Mouse (Mus musculus) midbrain, embryonic 14.5 days (tissue): ENCODE results near the gene Farsa. TPM values are rescaled to one million over a fixed set of nuclear protein-coding genes. Genes with fewer than 3 reads are reported as not detected.

Source experiments
- ATAC-seq: fragments of 200-750 bp; cut with Nextera tagmentation; 2 replicates; pipeline ENCODE4 v1.8.0; 2017; ENCODE audit warnings: moderate number of reproducible peaks, moderate library complexity; ENCODE audit not compliant: low FRiP score, low TSS enrichment
- DNase-seq: peaks from one replicate; pipeline ENCODE4 v3.0.0-alpha.2; 2015
- H3K27ac ChIP-seq: fragments of 300-500 bp; sonication (generic); replicated peaks from 2 replicates; pipeline ENCODE4 v1.5.1; 2014; ENCODE audit warnings: mild to moderate bottlenecking, low read depth, low read length, moderate library complexity
- H3K27me3 ChIP-seq: fragments of 300-500 bp; sonication (generic); 2 replicates; pipeline ENCODE4 v1.6.1; 2014; ENCODE audit warnings: low read length, control low read depth, mixed read lengths; ENCODE audit not compliant: control insufficient read depth, insufficient read depth
- H3K36me3 ChIP-seq: fragments of 300-500 bp; sonication (generic); 2 replicates; pipeline ENCODE4 v1.6.1; 2014; ENCODE audit warnings: low read length, control low read depth; ENCODE audit not compliant: control insufficient read depth, insufficient read depth
- H3K4me1 ChIP-seq: fragments of 300-500 bp; sonication (generic); 2 replicates; pipeline ENCODE4 v1.6.1; 2014; ENCODE audit warnings: mild to moderate bottlenecking, antibody characterized with exemption, low read length, control low read depth; ENCODE audit not compliant: control insufficient read depth, insufficient read depth
- H3K4me2 ChIP-seq: fragments of 300-500 bp; sonication (generic); 2 replicates; pipeline ENCODE4 v1.6.1; 2014; ENCODE audit warnings: mild to moderate bottlenecking, low read length, moderate library complexity
- H3K4me3 ChIP-seq: fragments of 300-500 bp; sonication (generic); replicated peaks from 2 replicates; pipeline ENCODE4 v1.5.1; 2014; ENCODE audit warnings: low read depth, low read length
- H3K9ac ChIP-seq: fragments of 300-500 bp; sonication (generic); replicated peaks from 2 replicates; pipeline ENCODE4 v1.6.1; 2014; ENCODE audit warnings: mild to moderate bottlenecking, low read length, moderate library complexity
- H3K9me3 ChIP-seq: fragments of 300-500 bp; sonication (generic); 2 replicates; pipeline ENCODE4 v1.6.1; 2016; ENCODE audit warnings: low read length, control low read depth, mixed read lengths; ENCODE audit not compliant: control insufficient read depth
- WGBS: fragments of 180-500 bp; shearing (Covaris S2); extraction: QIAGEN DNeasy Blood & Tissue Kit; methylation state at CpG from one replicate; pipeline ENCODE4 v1.1.7; 2014; 5-methylcytosine and 5-hydroxymethylcytosine counted together
- polyA plus RNA-seq: library from polyadenylated mRNA; unstranded; fragments of >200 nt; fragmentation: Nextera tagmentation; extraction: Ambion mirVana; gene quantifications from 2 replicates; pipeline ENCODE4 v1.2.1, GENCODE M21; 2014

Farsa gene
- polyA plus RNA-seq, 1 experiment from 2014 or later = 95.6 TPM

- Histone ChIP-seq H3K4me2 (peak overlapping the region; percentile 67), H3K9ac (peak overlapping the region; percentile 93), H3K9me3 (no peaks in the 10 kb centered on the region), H3K27ac (peak overlapping the region; percentile 94), H3K4me1 (peaks cover 8% of the 10 kb centered on the region; the same call in 1 of the 2 replicates), H3K36me3 (peaks cover 38% of the 10 kb centered on the region), H3K27me3 (no peaks in the 10 kb centered on the region), H3K4me3 (peak overlapping the region; percentile 85)
- WGBS = 1% methylated on average over 59 of the region's 59 CpGs
- ATAC-seq (peak; percentile 73), DNase-seq (peak; percentile 92)
These were observed 24.6 kb upstream of the Farsa start for GRCm38 (mm10) chr8:84832034-84832717.

GRCm38 (mm10) chr8:84832759-84833742 is 23.7 kb upstream of the Farsa start:
- H3K9ac ChIP-seq = peak overlapping the region; percentile 93
- peak overlapping the region; percentile 85 for H3K4me3 ChIP-seq
- no peaks in the 10 kb centered on the region for H3K9me3 ChIP-seq
- peaks cover 8% of the 10 kb centered on the region; the same call in 1 of the 2 replicates for H3K4me1 ChIP-seq
- no peak for ATAC-seq
- peaks cover 47% of the 10 kb centered on the region for H3K36me3 ChIP-seq
- no peaks in the 10 kb centered on the region for H3K27me3 ChIP-seq
- 72% methylated on average over 10 of the region's 10 CpGs for whole genome bisulfite sequencing
- DNase-seq = no peak
- peak overlapping the region; percentile 67 for H3K4me2 ChIP-seq
- H3K27ac ChIP-seq = peak overlapping the region; percentile 94

GRCm38 (mm10) chr8:84834002-84834865 is 22.6 kb upstream of the Farsa start:
- WGBS = 86% methylated on average over 19 of the region's 19 CpGs
- Histone ChIP-seq H3K4me3 (no peak overlapping the region), H3K9me3 (no peaks in the 10 kb centered on the region), H3K27ac (peak overlapping the region; percentile 37), H3K9ac (no peak overlapping the region), H3K27me3 (no peaks in the 10 kb centered on the region), H3K4me2 (no peak overlapping the region), H3K36me3 (peaks cover 51% of the 10 kb centered on the region), H3K4me1 (peaks cover 8% of the 10 kb centered on the region; the same call in 1 of the 2 replicates)
- ATAC-seq = no peak
- no peak for DNase-seq

- H3K27ac ChIP-seq = peak overlapping the region; percentile 41
- no peak overlapping the region for H3K9ac ChIP-seq
- no peaks in the 10 kb centered on the region for H3K9me3 ChIP-seq
- ATAC-seq (peak; percentile 19; the same call in 1 of the 2 replicates), DNase-seq (peak; percentile 58)
- H3K36me3 ChIP-seq = peaks cover 51% of the 10 kb centered on the region
- H3K4me3 ChIP-seq = no peak overlapping the region
- H3K4me2 ChIP-seq = no peak overlapping the region
- no peaks in the 10 kb centered on the region for H3K27me3 ChIP-seq
- 80% methylated on average over 10 of the region's 10 CpGs for WGBS
- H3K4me1 ChIP-seq = peaks cover 14% of the 10 kb centered on the region; the same call in 1 of the 2 replicates
These were observed 21.6 kb upstream of the Farsa start for GRCm38 (mm10) chr8:84834866-84835855.

- Histone ChIP-seq H3K27me3 (no peaks in the 10 kb centered on the region), H3K9me3 (no peaks in the 10 kb centered on the region), H3K36me3 (peaks cover 62% of the 10 kb centered on the region), H3K27ac (no peak overlapping the region), H3K4me1 (peaks cover 14% of the 10 kb centered on the region; the same call in 1 of the 2 replicates), H3K4me3 (no peak overlapping the region), H3K9ac (no peak overlapping the region), H3K4me2 (no peak overlapping the region)
- ATAC-seq = no peak
- 73% methylated on average over 8 of the region's 8 CpGs for WGBS
- DNase-seq = no peak
These were observed 19.5 kb upstream of the Farsa start for GRCm38 (mm10) chr8:84837149-84837911.

GRCm38 (mm10) chr8:84837912-84838470 is 18.8 kb upstream of the Farsa start:
- Histone ChIP-seq H3K27ac (no peak overlapping the region), H3K9me3 (no peaks in the 10 kb centered on the region), H3K4me2 (no peak overlapping the region), H3K36me3 (peaks cover 68% of the 10 kb centered on the region), H3K9ac (no peak overlapping the region), H3K4me1 (peaks cover 11% of the 10 kb centered on the region; the same call in 1 of the 2 replicates), H3K4me3 (no peak overlapping the region), H3K27me3 (no peaks in the 10 kb centered on the region)
- no peak for ATAC-seq
- 83% methylated on average over 15 of the region's 15 CpGs for WGBS
- DNase-seq = no peak

- Histone ChIP-seq H3K9me3 (no peaks in the 10 kb centered on the region), H3K4me3 (no peak overlapping the region), H3K27me3 (no peaks in the 10 kb centered on the region), H3K27ac (no peak overlapping the region), H3K9ac (no peak overlapping the region), H3K36me3 (peaks cover 72% of the 10 kb centered on the region), H3K4me1 (peaks cover 6% of the 10 kb centered on the region; the same call in 1 of the 2 replicates), H3K4me2 (no peak overlapping the region)
- WGBS = 90% methylated on average over 5 of the region's 5 CpGs
- ATAC-seq (no peak), DNase-seq (no peak)
These were observed 18.3 kb upstream of the Farsa start for GRCm38 (mm10) chr8:84838513-84838912.
